Mouse (Mus musculus) testis, adult 2 months (tissue): ENCODE measurements around the gene Pim2.

Experiments used
- CTCF ChIP-seq: fragments of 200-500 bp; IDR thresholded peaks from 2 replicates; pipeline ENCODE4 v1.5.1; 2012; ENCODE audit warnings: low read depth, mild to moderate bottlenecking, inconsistent platforms, low read length, moderate library complexity; ENCODE audit not compliant: control insufficient read depth, insufficient read depth, insufficient replicate concordance
- POLR2A ChIP-seq: fragments of 200-500 bp; IDR thresholded peaks from 2 replicates; pipeline ENCODE4 v1.6.1; 2012; ENCODE audit warnings: low read depth, mild to moderate bottlenecking, inconsistent platforms, low read length, moderate library complexity; ENCODE audit not compliant: control insufficient read depth

- no peak for TF ChIP-seq CTCF
- TF ChIP-seq POLR2A, result no peak
Measured at GRCm38 (mm10) chrX:7868506-7868905, 9.6 kb upstream of the Pim2 start.
